Mouse (Mus musculus) ES-E14 (cell line): ENCODE results near the gene Aoah. TPM values are rescaled to one million over a fixed set of nuclear protein-coding genes. Genes with fewer than 3 reads are reported as not detected.

Experiments used
- DNase-seq: peaks from one replicate; pipeline ENCODE4 v3.0.0-alpha.2; 2013; ENCODE audit warnings: low read depth, low spot score
- H3K27ac ChIP-seq: 2 replicates; pipeline ENCODE4 v1.5.1; 2012; ENCODE audit warnings: low read depth, mild to moderate bottlenecking, low read length, moderate library complexity, mixed read lengths; ENCODE audit not compliant: poor library complexity, insufficient read depth, severe bottlenecking
- H3K36me3 ChIP-seq: 2 replicates; pipeline ENCODE4 v1.6.1; 2012; ENCODE audit warnings: mild to moderate bottlenecking, low read length, moderate library complexity, mixed read lengths; ENCODE audit not compliant: control insufficient read depth, poor library complexity, insufficient read depth, severe bottlenecking
- H3K4me1 ChIP-seq, 2 experiments: fragments of 150-350 bp in 1 of 2; sonication (generic) in 1 of 2; 2 replicates each; pipeline ENCODE4 v1.6.1; 2012; ENCODE audit warnings: low read length in 2 of 2, mild to moderate bottlenecking in 1 of 2, mixed read lengths in 1 of 2; ENCODE audit not compliant: control insufficient read depth in 2 of 2, insufficient read depth in 2 of 2, poor library complexity in 1 of 2
- H3K4me3 ChIP-seq, 2 experiments: fragments of 150-350 bp in 1 of 2; sonication (generic) in 1 of 2; 2 replicates each; pipeline ENCODE4 v1.5.1; 2012; ENCODE audit warnings: low read length in 2 of 2, low read depth in 1 of 2, mild to moderate bottlenecking in 1 of 2, mixed read lengths in 1 of 2; ENCODE audit not compliant: insufficient read depth in 1 of 2, poor library complexity in 1 of 2, severe bottlenecking in 1 of 2
- H3K9ac ChIP-seq: 2 replicates; pipeline ENCODE4 v1.6.1; 2012; ENCODE audit warnings: low read depth, mild to moderate bottlenecking, low read length, mixed read lengths; ENCODE audit not compliant: poor library complexity, insufficient read depth, severe bottlenecking
- H3K9me3 ChIP-seq: fragments of 150-350 bp; sonication (generic); 2 replicates; pipeline ENCODE4 v1.6.1; 2012; ENCODE audit warnings: low read depth, mild to moderate bottlenecking, low read length; ENCODE audit not compliant: control insufficient read depth, insufficient read depth
- CHD2 ChIP-seq: IDR thresholded peaks from 2 replicates; pipeline ENCODE4 v1.6.1; 2014; ENCODE audit warnings: mild to moderate bottlenecking, low read depth, low read length, inconsistent platforms
- HCFC1 ChIP-seq: IDR thresholded peaks from 2 replicates; pipeline ENCODE4 v1.6.1; 2012; ENCODE audit warnings: low read length, inconsistent platforms, borderline replicate concordance; ENCODE audit not compliant: insufficient read depth
- MAFK ChIP-seq: IDR thresholded peaks from 2 replicates; pipeline ENCODE4 v1.6.1; 2014; ENCODE audit warnings: mild to moderate bottlenecking, low read depth, low read length, inconsistent platforms; ENCODE audit not compliant: insufficient read depth
- ZC3H11A ChIP-seq: IDR thresholded peaks from 2 replicates; pipeline ENCODE4 v1.6.1; 2012; ENCODE audit warnings: low read depth, mild to moderate bottlenecking, inconsistent platforms, low read length, borderline replicate concordance
- ZNF384 ChIP-seq: IDR thresholded peaks from 2 replicates; pipeline ENCODE4 v1.6.1; 2012; ENCODE audit warnings: low read depth, low read length, inconsistent platforms
- in situ Hi-C, 2 experiments: fragments of 600-800 bp; cut with MboI; formaldehyde crosslinking; loops; one replicate each; pipeline ENCODE4 v1.15.1; 2025; ENCODE audit warnings: low sequenced_read_pairs in 2 of 2, inconsistent platforms in 1 of 2; ENCODE audit not compliant: unreplicated experiment in 2 of 2
- total RNA-seq: library from RNA; depleted of rRNA; stranded (reverse); fragments of 300-350 nt; gene quantifications from 2 replicates; pipeline ENCODE4 v1.2.3, GENCODE M21; 2012; rRNA removed

Aoah gene
- 3.3 and 3.4 TPM in 2 replicates for total RNA-seq

- no peak within 1 kb of the TSS for H3K27ac ChIP-seq
- in situ Hi-C loops: no loop called here
- no peak for TF ChIP-seq HCFC1
- TF ChIP-seq ZNF384: no peak
- TF ChIP-seq MAFK: no peak
- TF ChIP-seq ZC3H11A: no peak
- TF ChIP-seq CHD2: no peak
- no peaks in the 10 kb centered on the region for H3K9me3 ChIP-seq
- no peak within 1 kb of the TSS for H3K4me3 ChIP-seq
- no peaks in the 10 kb centered on the region for H3K36me3 ChIP-seq
- H3K4me1 ChIP-seq: no peaks in the 10 kb centered on the region
- no peak for DNase-seq
- no peak within 1 kb of the TSS for H3K9ac ChIP-seq
Observed at GRCm38 (mm10) chr13:20793901-20794300, at the start of gene Aoah. TSS of gene Aoah (plus strand) at chr13:20794113.

- Histone ChIP-seq H3K27ac (no peak overlapping the region), H3K4me1 (no peaks in the 10 kb centered on the region), H3K36me3 (no peaks in the 10 kb centered on the region), H3K4me3 (no peak overlapping the region), H3K9me3 (no peaks in the 10 kb centered on the region), H3K9ac (no peak overlapping the region)
- TF ChIP-seq CHD2 (no peak), HCFC1 (no peak), ZC3H11A (no peak), ZNF384 (no peak), MAFK (no peak)
- in situ Hi-C loops: no loop called here
- no peak for DNase-seq
Observed at GRCm38 (mm10) chr13:20754843-20755242, 39.1 kb upstream of the Aoah start.

- H3K4me3 ChIP-seq: no peak overlapping the region
- DNase-seq: no peak
- H3K4me1 ChIP-seq: no peaks in the 10 kb centered on the region
- in situ Hi-C loops: no loop called here
- no peak overlapping the region for H3K27ac ChIP-seq
- no peaks in the 10 kb centered on the region for H3K36me3 ChIP-seq
- 0 out of 2 replicates have a peak, but pooled peaks cover 2% of the 10 kb centered on the region for H3K9me3 ChIP-seq
- TF ChIP-seq CHD2 (no peak), ZC3H11A (no peak), MAFK (no peak), HCFC1 (no peak), ZNF384 (no peak)
- H3K9ac ChIP-seq: no peak overlapping the region
Observed at GRCm38 (mm10) chr13:20783648-20784047, 10.3 kb upstream of the Aoah start.

- in situ Hi-C loops: no loop called here
Observed at GRCm38 (mm10) chr13:20784060-20784459, 9.9 kb upstream of the Aoah start.

GRCm38 (mm10) chr13:20785960-20786359 is 8.0 kb upstream of the Aoah start:
- TF ChIP-seq CHD2: no peak
- no peak for TF ChIP-seq MAFK
- no peak for TF ChIP-seq ZC3H11A
- TF ChIP-seq ZNF384: no peak
- no peak for TF ChIP-seq HCFC1
- Histone ChIP-seq H3K4me3 (no peak overlapping the region), H3K36me3 (no peaks in the 10 kb centered on the region), H3K9ac (no peak overlapping the region), H3K9me3 (0 out of 2 replicates have a peak, but pooled peaks cover 2% of the 10 kb centered on the region), H3K4me1 (no peaks in the 10 kb centered on the region), H3K27ac (no peak overlapping the region)
- DNase-seq: no peak
- in situ Hi-C loops: no loop called here

More at GRCm38 (mm10) chr13:20784060-20784459, 9.9 kb upstream of the Aoah start:
- H3K36me3 ChIP-seq: no peaks in the 10 kb centered on the region
- no peak overlapping the region for H3K27ac ChIP-seq
- no peak overlapping the region for H3K4me3 ChIP-seq
- DNase-seq: no peak
- TF ChIP-seq ZNF384 (no peak), CHD2 (no peak), ZC3H11A (no peak), MAFK (no peak), HCFC1 (no peak)
- 0 out of 2 replicates have a peak, but pooled peaks cover 2% of the 10 kb centered on the region for H3K9me3 ChIP-seq
- no peaks in the 10 kb centered on the region for H3K4me1 ChIP-seq
- no peak overlapping the region for H3K9ac ChIP-seq
